Mouse (Mus musculus) neural tube, embryonic 15.5 days (tissue): ENCODE measurements at regions not wholly inside any gene's neighbourhood (a gene's known extent, or its start where the extent isn't known, plus 50 kb on each side); places are given as distances from the start of the nearest gene placed in this dataset.
"Not testable (repeated sequence)": the region's sequence is repeated elsewhere in the genome, so short reads cannot be mapped to it uniquely, and the experiment has no call there.

ENCODE experiments used
- ATAC-seq: fragments of 200-750 bp; cut with Nextera tagmentation; 2 replicates; pipeline ENCODE4 v1.8.0; 2017; ENCODE audit warnings: mild to moderate bottlenecking, moderate TSS enrichment, moderate library complexity; ENCODE audit not compliant: low FRiP score
- H3K27ac ChIP-seq: fragments of 300-500 bp; sonication (generic); replicated peaks from 2 replicates; pipeline ENCODE4 v1.5.1; 2015; ENCODE audit warnings: mild to moderate bottlenecking, inconsistent platforms
- H3K27me3 ChIP-seq: fragments of 300-500 bp; sonication (generic); replicated peaks from 2 replicates; pipeline ENCODE4 v1.6.1; 2015; ENCODE audit warnings: inconsistent platforms
- H3K36me3 ChIP-seq: fragments of 300-500 bp; sonication (generic); 2 replicates; pipeline ENCODE4 v1.6.1; 2015; ENCODE audit warnings: inconsistent platforms
- H3K4me1 ChIP-seq: fragments of 300-500 bp; sonication (generic); 2 replicates; pipeline ENCODE4 v1.6.1; 2015; ENCODE audit warnings: inconsistent platforms
- H3K4me2 ChIP-seq: fragments of 300-500 bp; sonication (generic); 2 replicates; pipeline ENCODE4 v1.6.1; 2015; ENCODE audit warnings: inconsistent platforms, mild to moderate bottlenecking, moderate library complexity
- H3K4me3 ChIP-seq: fragments of 300-500 bp; sonication (generic); replicated peaks from 2 replicates; pipeline ENCODE4 v1.5.1; 2015; ENCODE audit warnings: mild to moderate bottlenecking, inconsistent platforms
- H3K9ac ChIP-seq: fragments of 300-500 bp; sonication (generic); replicated peaks from 2 replicates; pipeline ENCODE4 v1.6.1; 2015; ENCODE audit warnings: mild to moderate bottlenecking, inconsistent platforms
- H3K9me3 ChIP-seq: fragments of 300-500 bp; sonication (generic); replicated peaks from 2 replicates; pipeline ENCODE4 v1.6.1; 2016; ENCODE audit warnings: inconsistent platforms
- WGBS: fragments of 180-500 bp; shearing (Covaris S2); methylation state at CpG from one replicate; pipeline ENCODE4 v1.1.7; 2015; ENCODE audit warnings: mixed read lengths; 5-methylcytosine and 5-hydroxymethylcytosine counted together

DNA sequence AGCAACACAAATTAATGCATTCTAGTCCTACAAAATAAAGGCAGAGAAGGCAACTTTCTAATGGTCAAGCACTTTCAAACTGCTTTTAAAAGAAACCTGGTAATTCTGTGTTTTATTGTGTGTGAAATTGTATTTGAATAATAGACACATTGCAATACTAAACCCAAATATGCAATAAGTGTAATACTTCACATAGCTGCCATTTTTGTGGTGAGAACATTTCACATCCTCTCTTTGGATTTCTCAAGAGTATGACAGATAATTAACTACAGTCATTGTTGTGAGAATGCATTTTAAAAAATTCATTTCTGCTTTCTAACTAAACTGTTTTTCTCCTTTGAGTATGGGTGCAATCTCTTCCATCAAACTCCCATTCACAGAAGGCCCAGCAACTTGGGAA, 256.4 kb downstream of the Sema3d start:
- H3K9me3 ChIP-seq, result no peaks in the 10 kb centered on the region
- no peak overlapping the region for H3K27ac ChIP-seq
- H3K4me1 ChIP-seq, result peaks cover 3% of the 10 kb centered on the region; the same call in 1 of the 2 replicates
- no peak overlapping the region for H3K4me2 ChIP-seq
- no peaks in the 10 kb centered on the region for H3K36me3 ChIP-seq
- H3K27me3 ChIP-seq, result no peaks in the 10 kb centered on the region
- no peak for ATAC-seq
- H3K9ac ChIP-seq, result no peak overlapping the region
- no peak overlapping the region for H3K4me3 ChIP-seq

DNA sequence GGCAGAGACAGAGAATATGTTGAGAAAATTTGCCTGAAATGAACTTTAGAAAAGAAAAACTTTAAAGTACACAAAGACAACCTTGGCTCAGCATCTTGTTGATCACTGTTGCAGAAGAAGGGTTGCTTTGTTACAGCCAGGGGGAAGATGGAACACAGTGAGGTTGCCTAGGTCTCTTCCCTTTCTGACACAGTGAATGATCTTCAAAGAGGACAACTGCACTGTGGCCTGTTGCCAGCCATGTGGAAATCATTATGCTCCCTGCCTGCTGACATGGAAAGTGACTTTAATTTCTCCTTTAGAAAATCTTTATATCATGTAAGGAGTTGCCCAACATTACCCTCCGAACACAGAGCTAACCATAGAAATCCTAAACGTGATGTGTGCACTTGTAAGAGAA, 263.1 kb downstream of the Sema3d start:
- no peak for ATAC-seq
- no peak overlapping the region for H3K27ac ChIP-seq
- no peak overlapping the region for H3K9ac ChIP-seq
- H3K27me3 ChIP-seq, result no peaks in the 10 kb centered on the region
- 72% methylated on average over 2 of the region's 2 CpGs for WGBS
- H3K4me3 ChIP-seq, result no peak overlapping the region
- H3K9me3 ChIP-seq, result no peaks in the 10 kb centered on the region
- H3K4me2 ChIP-seq, result no peak overlapping the region
- no peaks in the 10 kb centered on the region for H3K4me1 ChIP-seq
- no peaks in the 10 kb centered on the region for H3K36me3 ChIP-seq

DNA sequence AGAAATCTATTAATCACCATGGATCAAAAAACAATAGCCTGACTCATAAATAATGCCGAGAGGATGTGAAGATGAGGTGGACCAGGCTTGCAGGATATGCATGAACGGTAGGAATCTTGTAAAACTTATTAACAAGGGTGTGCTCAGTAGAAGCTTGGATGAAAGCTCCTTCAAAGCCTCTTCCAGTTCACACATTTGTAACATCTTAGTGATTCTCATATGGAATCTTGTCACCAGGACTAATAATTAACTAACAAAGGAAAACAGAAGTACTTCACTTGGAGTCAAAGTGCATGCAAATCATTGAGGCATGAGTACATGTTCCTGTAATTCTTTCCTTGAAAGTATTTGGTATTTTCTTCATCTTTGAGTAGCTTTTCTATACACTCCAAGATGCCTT, 290.5 kb downstream of the Sema3d start:
- Histone ChIP-seq H3K27ac (no peak overlapping the region), H3K9me3 (no peaks in the 10 kb centered on the region), H3K9ac (no peak overlapping the region), H3K4me1 (no peaks in the 10 kb centered on the region), H3K4me3 (no peak overlapping the region), H3K27me3 (no peaks in the 10 kb centered on the region), H3K4me2 (no peak overlapping the region), H3K36me3 (no peaks in the 10 kb centered on the region)
- no peak for ATAC-seq
- WGBS, result 95% methylated on average over 2 of the region's 2 CpGs

DNA sequence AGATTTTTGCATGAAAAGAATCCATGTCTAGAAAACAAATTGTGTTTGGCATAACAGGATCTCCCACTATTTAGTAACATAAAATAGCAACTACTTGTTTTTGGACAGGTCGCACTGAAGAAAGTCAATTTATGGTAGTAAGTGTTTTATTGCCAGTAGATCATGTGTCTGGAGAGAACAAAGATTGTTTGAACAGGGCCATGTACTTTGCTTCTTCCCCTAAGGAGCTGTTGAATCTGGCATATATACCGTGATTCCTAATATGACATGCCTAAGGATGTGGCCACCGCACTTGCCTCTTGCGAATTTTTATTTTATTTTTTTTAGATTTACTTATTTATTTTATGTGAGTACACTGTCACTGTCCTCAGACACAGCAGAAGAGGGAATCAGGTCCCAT, 290.9 kb downstream of the Sema3d start:
- Histone ChIP-seq H3K36me3 (no peaks in the 10 kb centered on the region), H3K27ac (no peak overlapping the region), H3K27me3 (no peaks in the 10 kb centered on the region), H3K4me1 (no peaks in the 10 kb centered on the region), H3K9ac (no peak overlapping the region), H3K4me2 (no peak overlapping the region), H3K9me3 (no peaks in the 10 kb centered on the region), H3K4me3 (no peak overlapping the region)
- WGBS, result 77% methylated on average over 4 of the region's 4 CpGs
- ATAC-seq, result no peak

DNA sequence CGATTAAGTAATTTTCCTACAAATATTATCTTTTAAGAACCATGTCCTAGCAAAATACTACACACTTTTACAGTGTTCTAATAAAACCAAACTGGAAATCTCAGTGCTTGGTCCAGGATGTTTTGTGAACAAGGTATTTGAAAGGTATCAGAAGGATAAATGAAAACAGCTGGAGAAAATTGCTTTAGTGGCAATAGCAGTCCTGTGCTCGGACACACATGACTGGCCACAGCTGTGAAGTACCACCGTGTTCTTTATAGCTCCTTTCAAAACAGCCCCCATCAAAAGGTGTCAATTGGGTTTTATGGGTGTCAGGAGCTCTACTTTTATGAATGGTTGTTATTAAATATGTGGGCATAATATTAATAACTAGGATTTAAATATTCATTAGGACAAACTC, 293.5 kb downstream of the Sema3d start:
- Histone ChIP-seq H3K27ac (no peak overlapping the region), H3K9me3 (no peaks in the 10 kb centered on the region), H3K4me3 (no peak overlapping the region), H3K4me2 (no peak overlapping the region), H3K27me3 (no peaks in the 10 kb centered on the region), H3K9ac (no peak overlapping the region), H3K36me3 (no peaks in the 10 kb centered on the region), H3K4me1 (no peaks in the 10 kb centered on the region)
- WGBS, result 39% methylated on average over 3 of the region's 3 CpGs
- no peak for ATAC-seq

DNA sequence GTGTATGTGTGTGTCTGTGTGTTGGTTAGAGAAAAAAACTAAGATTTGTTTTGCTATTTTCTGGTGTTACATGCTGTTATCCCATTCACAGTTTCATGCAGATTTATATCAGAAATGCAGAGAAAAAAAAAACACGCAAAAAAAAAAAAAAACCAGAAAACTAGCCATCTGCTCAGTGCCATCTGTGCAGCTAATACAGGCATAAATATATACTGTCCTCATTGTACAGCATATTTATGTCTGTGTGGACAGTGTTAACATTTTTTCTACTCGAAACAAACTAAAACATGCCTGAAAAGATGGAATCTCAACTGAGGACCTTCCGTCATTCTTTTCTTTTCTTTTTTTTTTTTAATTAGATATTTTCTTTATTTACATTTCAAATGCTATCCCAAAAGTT, 331.7 kb downstream of the Sema3d start:
- Histone ChIP-seq H3K27ac (no peak overlapping the region), H3K9ac (no peak overlapping the region), H3K36me3 (no peaks in the 10 kb centered on the region), H3K4me3 (no peak overlapping the region), H3K9me3 (peaks cover 7% of the 10 kb centered on the region), H3K4me1 (no peaks in the 10 kb centered on the region), H3K4me2 (no peak overlapping the region), H3K27me3 (no peaks in the 10 kb centered on the region)
- WGBS, result 85% methylated on average over 3 of the region's 3 CpGs
- no peak for ATAC-seq

DNA sequence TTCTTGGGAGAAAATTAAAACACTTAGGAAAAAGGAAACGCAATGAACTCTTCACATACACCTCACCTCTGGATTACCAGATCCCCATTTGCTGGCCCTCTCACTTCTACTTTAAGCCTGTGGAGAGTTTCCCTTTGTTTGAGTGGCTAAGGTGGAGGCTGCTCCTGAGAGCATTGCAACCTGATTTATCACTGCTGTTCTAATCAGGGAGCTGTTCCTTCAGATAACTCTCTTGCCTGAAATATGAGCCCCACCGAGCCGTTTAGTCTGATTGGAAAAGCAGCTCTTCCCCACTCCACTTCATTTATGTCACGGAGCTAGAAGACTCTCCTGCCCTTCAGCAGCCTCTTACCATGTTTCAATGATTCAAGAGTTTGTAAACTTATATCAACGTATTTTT, 368.3 kb downstream of the Sema3d start:
- Histone ChIP-seq H3K27me3 (no peaks in the 10 kb centered on the region), H3K36me3 (no peaks in the 10 kb centered on the region), H3K27ac (no peak overlapping the region), H3K4me1 (no peaks in the 10 kb centered on the region), H3K4me3 (no peak overlapping the region), H3K9me3 (no peaks in the 10 kb centered on the region), H3K9ac (no peak overlapping the region), H3K4me2 (no peak overlapping the region)
- ATAC-seq, result peak; percentile 50; the same call in 1 of the 2 replicates
- WGBS, result 35% methylated on average over 5 of the region's 5 CpGs

DNA sequence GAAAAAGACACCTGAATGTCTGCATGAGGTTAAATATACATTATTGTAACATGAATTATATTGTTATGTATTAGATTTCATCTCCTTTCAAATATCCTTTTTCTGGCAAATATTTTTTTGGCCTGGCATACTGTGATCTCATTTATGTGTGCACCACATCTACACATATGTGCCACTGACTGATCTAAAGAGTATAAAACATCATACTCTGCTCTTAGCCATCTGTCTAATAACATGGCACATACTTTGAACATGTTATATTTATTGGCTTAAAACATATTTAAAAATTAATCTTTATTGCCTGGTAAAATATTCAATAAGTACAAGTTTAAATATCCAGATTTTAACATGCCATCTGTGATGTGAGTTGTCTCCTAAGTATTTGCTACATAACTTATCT, 365.6 kb upstream of the Sema3a start:
- H3K4me2 ChIP-seq, result no peak overlapping the region
- ATAC-seq, result no peak
- H3K4me1 ChIP-seq, result no peaks in the 10 kb centered on the region
- no peak overlapping the region for H3K4me3 ChIP-seq
- H3K9ac ChIP-seq, result no peak overlapping the region
- H3K9me3 ChIP-seq, result no peaks in the 10 kb centered on the region
- H3K27me3 ChIP-seq, result no peaks in the 10 kb centered on the region
- no peaks in the 10 kb centered on the region for H3K36me3 ChIP-seq
- no peak overlapping the region for H3K27ac ChIP-seq

DNA sequence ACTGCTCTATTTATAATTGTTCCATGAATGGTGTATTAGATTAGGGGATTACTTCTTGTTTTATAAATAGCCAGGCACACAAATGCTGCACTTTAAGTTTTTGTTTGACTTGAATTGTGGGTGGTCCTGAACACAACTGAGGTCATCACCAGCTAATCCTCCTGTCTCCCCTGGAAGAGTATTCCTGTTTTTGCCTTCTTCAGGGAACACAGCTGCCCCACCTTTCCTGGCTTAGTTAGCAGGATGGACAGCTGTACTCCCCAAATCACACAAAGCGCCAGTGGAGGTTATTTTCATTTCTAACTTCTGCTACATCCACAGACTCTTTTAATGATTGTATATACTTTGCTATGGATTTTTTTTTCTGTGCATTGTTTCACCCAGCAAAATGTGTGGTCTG, 357.8 kb upstream of the Sema3a start:
- H3K4me1 ChIP-seq, result no peaks in the 10 kb centered on the region
- H3K9ac ChIP-seq, result no peak overlapping the region
- WGBS, result 83% methylated on average over 1 of the region's 1 CpGs
- no peak overlapping the region for H3K27ac ChIP-seq
- no peaks in the 10 kb centered on the region for H3K27me3 ChIP-seq
- no peaks in the 10 kb centered on the region for H3K36me3 ChIP-seq
- ATAC-seq, result no peak
- H3K9me3 ChIP-seq, result no peaks in the 10 kb centered on the region
- no peak overlapping the region for H3K4me3 ChIP-seq
- no peak overlapping the region for H3K4me2 ChIP-seq

DNA sequence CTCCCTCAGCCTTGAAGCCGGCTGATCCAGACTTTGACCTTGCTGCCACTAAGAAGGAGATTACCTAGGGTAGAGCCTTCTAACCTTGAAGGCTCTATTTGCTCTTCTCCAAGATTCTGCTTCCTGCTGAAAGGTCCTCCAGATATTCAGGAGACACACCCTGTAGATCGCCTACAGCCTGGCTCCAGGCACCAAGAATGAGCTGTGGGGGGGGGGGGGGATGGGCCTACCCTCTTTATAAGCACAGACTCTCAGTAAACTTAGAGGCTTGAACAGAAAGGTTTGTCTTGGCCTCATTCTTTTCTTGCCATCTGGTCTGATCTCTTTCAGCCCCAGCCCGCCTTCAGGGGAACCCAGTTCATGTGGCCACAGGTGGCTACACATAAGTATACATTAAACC, 342.5 kb upstream of the Sema3a start:
- no peak overlapping the region for H3K4me3 ChIP-seq
- H3K36me3 ChIP-seq, result no peaks in the 10 kb centered on the region
- no peak overlapping the region for H3K27ac ChIP-seq
- H3K4me2 ChIP-seq, result no peak overlapping the region
- H3K9me3 ChIP-seq, result no peaks in the 10 kb centered on the region
- no peak for ATAC-seq
- no peak overlapping the region for H3K9ac ChIP-seq
- no peaks in the 10 kb centered on the region for H3K27me3 ChIP-seq
- no peaks in the 10 kb centered on the region for H3K4me1 ChIP-seq
- 95% methylated on average over 3 of the region's 3 CpGs for WGBS

DNA sequence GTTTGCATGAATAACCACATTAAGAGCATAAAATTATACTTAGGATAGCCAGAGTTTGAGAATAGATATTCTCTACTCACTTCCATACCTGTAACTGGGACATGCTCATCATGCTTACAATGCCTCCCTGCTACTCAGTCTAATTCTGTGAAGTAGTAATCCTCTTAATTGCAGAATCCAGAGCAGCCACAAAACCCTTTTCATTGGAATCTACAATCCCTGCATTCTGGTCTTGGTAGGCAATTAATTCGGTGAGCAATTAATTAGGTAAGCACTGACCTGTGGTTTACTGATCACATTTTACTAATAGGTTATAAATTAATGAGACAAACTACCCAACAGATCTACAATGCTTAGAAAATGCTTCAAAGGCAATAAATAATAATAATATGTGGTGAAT, 316.5 kb upstream of the Sema3a start:
- H3K4me3 ChIP-seq, result no peak overlapping the region
- no peak overlapping the region for H3K9ac ChIP-seq
- ATAC-seq, result no peak
- H3K36me3 ChIP-seq, result no peaks in the 10 kb centered on the region
- 73% methylated on average over 1 of the region's 1 CpGs for WGBS
- no peak overlapping the region for H3K27ac ChIP-seq
- no peaks in the 10 kb centered on the region for H3K4me1 ChIP-seq
- H3K9me3 ChIP-seq, result no peaks in the 10 kb centered on the region
- no peaks in the 10 kb centered on the region for H3K27me3 ChIP-seq
- no peak overlapping the region for H3K4me2 ChIP-seq

DNA sequence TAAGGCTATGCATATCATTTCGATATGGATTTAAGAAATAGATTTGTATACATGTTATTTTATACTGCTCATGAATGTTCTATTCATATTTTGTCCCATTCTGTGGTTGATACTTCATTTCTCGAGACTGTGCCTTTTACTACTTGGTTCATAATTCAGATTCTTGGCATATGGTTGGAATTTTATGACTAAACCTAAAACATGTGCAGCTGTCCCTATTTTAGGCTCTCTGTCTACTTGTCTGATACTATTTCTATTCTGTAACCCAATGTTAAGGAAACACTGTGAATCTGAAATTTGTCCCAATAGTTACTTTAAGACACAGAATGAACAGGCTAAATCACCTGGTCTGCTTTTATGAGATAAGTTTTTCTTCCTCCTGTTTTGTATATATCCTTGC, 315.3 kb upstream of the Sema3a start:
- Histone ChIP-seq H3K4me2 (no peak overlapping the region), H3K36me3 (no peaks in the 10 kb centered on the region), H3K9me3 (no peaks in the 10 kb centered on the region), H3K27ac (no peak overlapping the region), H3K4me1 (no peaks in the 10 kb centered on the region), H3K27me3 (no peaks in the 10 kb centered on the region), H3K9ac (no peak overlapping the region), H3K4me3 (no peak overlapping the region)
- no peak for ATAC-seq
- WGBS, result 78% methylated on average over 2 of the region's 2 CpGs

DNA sequence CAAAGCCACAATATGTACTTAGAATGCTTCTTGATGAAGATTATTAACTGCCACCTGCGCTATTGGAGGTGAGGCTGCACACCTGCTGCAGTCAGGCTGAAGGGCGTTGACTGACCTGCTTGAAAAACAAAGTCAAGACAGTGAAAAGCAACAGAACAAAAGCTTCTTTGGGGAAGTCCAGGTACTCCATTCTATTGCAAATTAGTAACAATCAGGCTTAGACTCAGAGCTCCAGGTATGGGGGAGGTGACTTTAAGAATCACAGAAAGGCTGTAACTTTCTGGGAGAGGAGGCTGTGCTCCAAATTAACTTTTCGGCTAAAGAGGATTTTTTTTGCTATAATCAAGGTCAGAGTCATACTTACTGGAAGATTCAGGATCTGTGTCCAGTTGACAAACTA, 278.0 kb upstream of the Sema3a start:
- not testable (repeated sequence) for H3K36me3 ChIP-seq, H3K9ac ChIP-seq, H3K27ac ChIP-seq, H3K9me3 ChIP-seq, ATAC-seq, H3K4me3 ChIP-seq, H3K27me3 ChIP-seq, H3K4me2 ChIP-seq, H3K4me1 ChIP-seq
- WGBS, result 82% methylated on average over 3 of the region's 3 CpGs
